Mouse (Mus musculus): ENCODE data around the gene Csnk1g1. TPM values are rescaled to one million over a fixed set of nuclear protein-coding genes. Genes with fewer than 3 reads are reported as not detected.

Csnk1g1 gene
- polyA plus RNA-seq, 1 experiment from 2014 or later, result 12.5 TPM

- Histone ChIP-seq H3K27ac (replicated peaks) (no peak overlapping the region), H3K9ac (no peak overlapping the region)
- 23% methylated on average over 1 of the region's 1 CpGs for WGBS
Measured at GRCm38 (mm10) chr9:66053620-66054019, 144.9 kb downstream of the Csnk1g1 start.

GRCm38 (mm10) chr9:66059583-66060307 is 151.0 kb downstream of the Csnk1g1 start, which contains the start of gene Ppib:
TSS of gene Ppib (plus strand) at chr9:66060222.
- Histone ChIP-seq H3K9me3 (no peaks in the 10 kb centered on the region), H3K4me2 (peak within 1 kb of the TSS; percentile 87), H3K27ac (replicated peaks) (peak within 1 kb of the TSS; percentile 78), H3K36me3 (peaks cover 28% of the 10 kb centered on the region), H3K27me3 (replicated peaks) (no peaks in the 10 kb centered on the region), H3K4me1 (peaks cover 27% of the 10 kb centered on the region), H3K9ac (peak within 1 kb of the TSS; percentile 91), H3K4me3 (peak within 1 kb of the TSS; percentile 81)
- 1% methylated on average over 51 of the region's 51 CpGs for WGBS
- peak; percentile 92 for ATAC-seq (ENCODE audit: extremely low read depth, insufficient number of reproducible peaks, low FRiP score, low TSS enrichment)

More at GRCm38 (mm10) chr9:66053620-66054019, 144.9 kb downstream of the Csnk1g1 start:
- peaks cover 4% of the 10 kb centered on the region; the same call in 1 of the 2 replicates for H3K4me1 ChIP-seq
- H3K4me2 ChIP-seq, result no peak overlapping the region
- no peaks in the 10 kb centered on the region for H3K36me3 ChIP-seq
- peaks cover 6% of the 10 kb centered on the region for H3K9me3 ChIP-seq
- H3K27me3 ChIP-seq (replicated peaks), result no peaks in the 10 kb centered on the region
- no peak for ATAC-seq (ENCODE audit: extremely low read depth, insufficient number of reproducible peaks, low FRiP score, low TSS enrichment)
- no peak overlapping the region for H3K4me3 ChIP-seq

GRCm38 (mm10) chr9:66060308-66060647 is 151.6 kb downstream of the Csnk1g1 start:
- Histone ChIP-seq H3K27me3 (replicated peaks) (no peaks in the 10 kb centered on the region), H3K4me1 (peaks cover 27% of the 10 kb centered on the region), H3K27ac (replicated peaks) (peak overlapping the region; percentile 78), H3K9ac (peak overlapping the region; percentile 91), H3K4me3 (peak overlapping the region; percentile 81), H3K4me2 (peak overlapping the region; percentile 87), H3K36me3 (peaks cover 32% of the 10 kb centered on the region), H3K9me3 (no peaks in the 10 kb centered on the region)
- peak; percentile 33 for ATAC-seq (ENCODE audit: extremely low read depth, insufficient number of reproducible peaks, low FRiP score, low TSS enrichment)
- 1% methylated on average over 20 of the region's 20 CpGs for WGBS

- ATAC-seq (ENCODE audit: extremely low read depth, insufficient number of reproducible peaks, low FRiP score, low TSS enrichment), result no peak
- H3K4me2 ChIP-seq, result peak overlapping the region; percentile 87
- 0 out of 2 replicates have a peak overlapping the region, but pooled peaks have one; percentile 32 for H3K27ac ChIP-seq (replicated peaks)
Measured at GRCm38 (mm10) chr9:66060986-66061385, 152.3 kb downstream of the Csnk1g1 start.

GRCm38 (mm10) chr9:66061656-66062055 is 152.9 kb downstream of the Csnk1g1 start:
- H3K9me3 ChIP-seq, result no peaks in the 10 kb centered on the region
- H3K27me3 ChIP-seq (replicated peaks), result no peaks in the 10 kb centered on the region
- H3K36me3 ChIP-seq, result peaks cover 46% of the 10 kb centered on the region
- WGBS, result 92% methylated on average over 3 of the region's 3 CpGs
- peaks cover 27% of the 10 kb centered on the region for H3K4me1 ChIP-seq
- H3K9ac ChIP-seq, result peak overlapping the region; percentile 91
- peak overlapping the region; percentile 81 for H3K4me3 ChIP-seq
- peak overlapping the region; percentile 87 for H3K4me2 ChIP-seq
- no peak for ATAC-seq (ENCODE audit: extremely low read depth, insufficient number of reproducible peaks, low FRiP score, low TSS enrichment)
- H3K27ac ChIP-seq (replicated peaks), result no peak overlapping the region

More at GRCm38 (mm10) chr9:66060986-66061385, 152.3 kb downstream of the Csnk1g1 start:
- Histone ChIP-seq H3K36me3 (peaks cover 39% of the 10 kb centered on the region), H3K27me3 (replicated peaks) (no peaks in the 10 kb centered on the region), H3K9me3 (no peaks in the 10 kb centered on the region), H3K9ac (peak overlapping the region; percentile 91), H3K4me1 (peaks cover 27% of the 10 kb centered on the region), H3K4me3 (peak overlapping the region; percentile 81)
- 26% methylated on average over 4 of the region's 4 CpGs for WGBS

- Histone ChIP-seq H3K36me3 (peaks cover 55% of the 10 kb centered on the region), H3K4me3 (no peak overlapping the region), H3K9me3 (no peaks in the 10 kb centered on the region), H3K27me3 (replicated peaks) (peaks cover 15% of the 10 kb centered on the region), H3K4me2 (no peak overlapping the region), H3K4me1 (peaks cover 32% of the 10 kb centered on the region), H3K9ac (no peak overlapping the region), H3K27ac (replicated peaks) (no peak overlapping the region)
- no peak for ATAC-seq (ENCODE audit: extremely low read depth, insufficient number of reproducible peaks, low FRiP score, low TSS enrichment)
- 92% methylated on average over 3 of the region's 3 CpGs for WGBS
Measured at GRCm38 (mm10) chr9:66063446-66063845, 154.7 kb downstream of the Csnk1g1 start.

- Histone ChIP-seq H3K4me1 (peaks cover 36% of the 10 kb centered on the region), H3K9me3 (no peaks in the 10 kb centered on the region), H3K27ac (replicated peaks) (no peak overlapping the region), H3K27me3 (replicated peaks) (peaks cover 23% of the 10 kb centered on the region), H3K36me3 (peaks cover 55% of the 10 kb centered on the region), H3K4me2 (no peak overlapping the region), H3K4me3 (no peak overlapping the region), H3K9ac (no peak overlapping the region)
- no peak for ATAC-seq (ENCODE audit: extremely low read depth, insufficient number of reproducible peaks, low FRiP score, low TSS enrichment)
- 91% methylated on average over 11 of the region's 11 CpGs for WGBS
Measured at GRCm38 (mm10) chr9:66064316-66064715, 155.6 kb downstream of the Csnk1g1 start.

- Histone ChIP-seq H3K4me1 (peaks cover 24% of the 10 kb centered on the region), H3K36me3 (peaks cover 52% of the 10 kb centered on the region), H3K4me2 (no peak overlapping the region), H3K4me3 (no peak overlapping the region), H3K27ac (replicated peaks) (no peak overlapping the region), H3K9ac (no peak overlapping the region), H3K27me3 (replicated peaks) (peaks cover 39% of the 10 kb centered on the region), H3K9me3 (no peaks in the 10 kb centered on the region)
- WGBS, result 74% methylated on average over 3 of the region's 3 CpGs
- ATAC-seq (ENCODE audit: extremely low read depth, insufficient number of reproducible peaks, low FRiP score, low TSS enrichment), result no peak
Measured at GRCm38 (mm10) chr9:66066791-66067190, 158.1 kb downstream of the Csnk1g1 start.

- Histone ChIP-seq H3K4me1 (peaks cover 16% of the 10 kb centered on the region), H3K9ac (no peak overlapping the region), H3K9me3 (no peaks in the 10 kb centered on the region), H3K4me2 (no peak overlapping the region), H3K4me3 (no peak overlapping the region), H3K27me3 (replicated peaks) (peaks cover 39% of the 10 kb centered on the region), H3K36me3 (peaks cover 48% of the 10 kb centered on the region), H3K27ac (replicated peaks) (no peak overlapping the region)
- WGBS, result 19% methylated on average over 5 of the region's 5 CpGs
- no peak for ATAC-seq (ENCODE audit: extremely low read depth, insufficient number of reproducible peaks, low FRiP score, low TSS enrichment)
Measured at GRCm38 (mm10) chr9:66067542-66067941, 158.8 kb downstream of the Csnk1g1 start.

GRCm38 (mm10) chr9:66068056-66068455 is 159.3 kb downstream of the Csnk1g1 start:
- ATAC-seq (ENCODE audit: extremely low read depth, insufficient number of reproducible peaks, low FRiP score, low TSS enrichment), result no peak
- H3K4me2 ChIP-seq, result no peak overlapping the region
- H3K9me3 ChIP-seq, result no peaks in the 10 kb centered on the region
- peaks cover 39% of the 10 kb centered on the region for H3K27me3 ChIP-seq (replicated peaks)
- H3K9ac ChIP-seq, result no peak overlapping the region
- H3K4me1 ChIP-seq, result peaks cover 16% of the 10 kb centered on the region
- peaks cover 42% of the 10 kb centered on the region for H3K36me3 ChIP-seq
- 49% methylated on average over 4 of the region's 4 CpGs for WGBS
- peak overlapping the region; percentile 56; the same call in 1 of the 2 replicates for H3K4me3 ChIP-seq
- H3K27ac ChIP-seq (replicated peaks), result no peak overlapping the region

- Histone ChIP-seq H3K4me3 (peak overlapping the region; percentile 56), H3K9ac (peak overlapping the region; percentile 71), H3K27ac (replicated peaks) (no peak overlapping the region), H3K4me1 (peaks cover 16% of the 10 kb centered on the region), H3K36me3 (peaks cover 33% of the 10 kb centered on the region), H3K27me3 (replicated peaks) (peaks cover 39% of the 10 kb centered on the region), H3K9me3 (no peaks in the 10 kb centered on the region), H3K4me2 (peak overlapping the region; percentile 81)
- ATAC-seq (ENCODE audit: extremely low read depth, insufficient number of reproducible peaks, low FRiP score, low TSS enrichment), result peak; percentile 32; the same call in 1 of the 2 replicates
- WGBS, result 1% methylated on average over 30 of the region's 30 CpGs
Measured at GRCm38 (mm10) chr9:66068971-66069391, 160.3 kb downstream of the Csnk1g1 start.

All from heart, embryonic 13.5 days (tissue).